Mouse (Mus musculus) megakaryocyte progenitor cell, adult 5-6 weeks (primary cell): ENCODE data around the gene Ifih1. TPM values are rescaled to one million over a fixed set of nuclear protein-coding genes. Genes with fewer than 3 reads are reported as not detected.

ENCODE experiments used
- ATAC-seq: replicated peaks from 2 replicates; pipeline ENCODE4 v1.8.0; 2016; ENCODE audit warnings: mild to moderate bottlenecking, moderate TSS enrichment, inconsistent platforms; ENCODE audit not compliant: poor library complexity
- total RNA-seq, 2 experiments: library from RNA; stranded (forward) in 1 of 2; stranded (reverse) in 1 of 2; fragments of 157-497, 149-512 nt in 1 of 2; fragments of 200-1000 nt in 1 of 2; gene quantifications; 2 replicates each; pipeline versions ENCODE4 v1.2.3 to v1.2.4; 2015 to 2017

Gene Ifih1
- total RNA-seq, 2 experiments from 2014 or later, result 14.4 to 16.8 TPM

DNA sequence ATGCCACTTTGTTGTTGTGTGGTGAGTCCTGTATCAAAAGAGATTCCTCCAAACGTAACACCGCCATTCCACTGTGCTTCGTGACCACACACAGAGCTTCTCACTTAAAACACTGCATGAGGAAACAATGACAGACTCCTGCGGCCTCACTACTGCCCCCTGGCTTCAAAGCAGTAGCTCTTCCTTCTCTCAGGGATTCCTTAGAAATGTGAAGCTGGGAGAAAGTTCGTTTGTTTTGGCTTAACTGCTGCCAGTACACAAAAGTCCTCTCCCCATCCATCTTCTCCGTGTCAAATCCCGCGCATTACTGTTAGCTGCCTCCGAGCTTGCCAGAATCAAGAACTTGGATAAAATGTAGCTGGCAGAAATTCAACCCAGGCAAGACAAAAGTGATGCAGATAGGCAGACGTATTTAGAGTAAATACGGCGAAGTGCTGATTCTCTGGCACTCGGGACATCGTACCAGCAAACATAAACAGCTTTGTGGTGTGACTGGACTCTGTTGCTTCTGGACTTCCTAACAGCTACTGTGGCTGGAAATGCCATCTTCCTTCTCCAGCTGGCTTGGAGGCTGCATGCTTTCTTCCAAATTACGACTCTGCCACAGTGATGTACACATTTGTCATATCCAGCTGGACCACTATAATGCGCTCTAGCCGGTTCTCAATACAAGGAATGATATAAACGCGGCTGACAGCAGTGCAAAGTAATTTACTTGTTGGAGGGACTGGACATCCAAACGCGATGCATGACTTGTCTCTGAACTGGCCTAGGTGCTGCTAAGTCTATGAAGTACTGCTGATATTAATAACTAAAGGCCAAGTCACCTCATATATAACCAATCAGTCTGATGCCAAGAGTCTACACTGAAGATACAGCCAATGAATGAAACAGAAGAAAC, 2.4 kb downstream of the Ifih1 start:
- peak; percentile 74 for ATAC-seq

DNA sequence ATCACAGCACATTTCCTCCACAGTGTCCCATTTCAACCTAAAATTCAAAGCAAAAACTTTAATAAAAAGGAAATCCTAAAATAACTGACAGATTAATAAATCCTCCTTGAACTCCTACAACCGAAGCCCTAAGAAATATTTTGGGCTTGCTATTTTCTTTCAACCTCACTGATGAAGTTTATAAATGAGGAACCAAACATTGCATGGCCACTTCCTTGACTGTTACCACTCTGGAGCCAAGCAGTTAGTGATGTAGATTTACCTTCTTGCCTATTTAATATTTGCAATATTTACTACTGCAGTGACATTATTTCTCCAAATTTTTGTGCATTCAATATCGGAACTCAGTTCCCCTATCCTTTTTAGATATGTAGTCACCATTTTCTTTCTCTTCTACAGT, 6.2 kb downstream of the Ifih1 start:
- no peak for ATAC-seq

DNA sequence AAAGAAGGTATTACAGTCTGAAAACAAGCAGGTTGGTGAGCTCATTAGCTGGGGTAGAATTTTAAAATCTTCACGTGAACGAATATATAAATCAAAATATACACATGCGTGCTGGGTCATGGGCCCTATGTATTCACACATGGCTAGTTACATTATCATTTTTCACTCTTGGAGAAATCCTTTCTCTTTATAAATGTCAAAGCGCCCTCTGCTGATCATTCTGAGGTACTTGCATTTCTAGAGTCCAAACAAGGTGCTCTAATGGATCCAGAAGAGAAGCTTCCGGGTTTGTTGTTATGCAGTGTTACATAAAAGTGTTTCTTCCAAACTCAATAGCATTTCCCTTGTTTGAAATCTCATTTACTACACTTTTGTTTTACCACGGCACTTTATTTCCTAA, 15.6 kb downstream of the Ifih1 start:
- ATAC-seq, result peak; percentile 93

DNA sequence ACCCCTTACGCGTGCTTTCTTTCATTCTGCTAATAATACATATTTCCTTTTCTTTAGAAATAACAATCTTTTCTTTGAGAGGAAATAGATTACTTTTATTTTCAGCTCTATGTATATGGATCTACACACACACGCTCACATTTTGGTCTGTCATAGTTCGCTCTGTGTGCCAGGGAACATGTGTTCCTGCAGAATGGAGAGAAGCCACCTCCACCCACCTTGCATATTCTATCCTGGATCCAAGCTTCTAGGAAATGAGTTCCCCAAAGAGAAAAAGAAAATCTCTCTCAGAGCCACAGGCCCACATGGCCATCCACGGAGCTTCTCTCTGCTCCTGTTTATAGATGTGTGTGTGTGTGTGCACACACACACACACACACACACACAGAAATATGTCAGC, 17.7 kb downstream of the Ifih1 start:
- ATAC-seq, result no peak

DNA sequence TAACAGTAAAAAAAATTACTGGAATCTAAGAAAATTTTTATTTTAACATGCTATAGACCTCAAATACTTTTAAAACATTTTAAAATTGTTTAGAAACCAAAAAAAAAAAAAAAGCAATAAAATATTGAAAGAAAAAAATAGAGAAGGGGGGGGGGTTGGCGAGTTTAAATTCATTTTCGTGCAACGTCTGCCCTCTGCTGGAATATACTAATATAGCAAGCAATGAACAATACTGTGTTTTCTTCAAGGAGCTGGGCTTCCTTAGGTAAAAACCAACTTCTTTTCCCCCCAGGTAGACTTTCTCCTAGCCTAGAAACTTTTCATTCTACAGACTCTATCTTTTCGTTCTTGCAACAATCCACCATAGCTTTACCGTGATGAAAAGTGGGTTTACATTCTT, 18.3 kb downstream of the Ifih1 start:
- ATAC-seq, result peak; percentile 79

DNA sequence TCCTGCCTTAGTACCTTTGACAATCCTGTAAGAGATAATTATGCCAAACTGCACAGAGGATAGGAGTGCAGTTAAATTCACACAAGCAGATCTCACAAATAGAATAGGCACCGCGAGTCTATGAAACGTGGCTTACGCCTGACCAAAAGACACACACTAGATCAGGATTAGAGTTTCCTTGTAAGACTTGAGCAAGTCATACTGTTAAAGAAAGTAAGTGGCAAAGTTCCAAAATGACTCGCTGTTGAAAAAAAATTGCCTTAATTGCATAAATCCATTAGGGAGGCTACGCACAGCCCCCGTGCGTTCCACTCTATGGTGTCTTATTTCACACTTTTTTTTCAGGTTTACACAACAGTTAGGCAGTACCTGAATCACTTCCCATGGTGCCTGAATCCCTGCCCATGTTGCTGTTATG, 23.0 kb downstream of the Ifih1 start:
- ATAC-seq, result 0 out of 2 replicates have a peak, but pooled peaks have one; percentile 4

DNA sequence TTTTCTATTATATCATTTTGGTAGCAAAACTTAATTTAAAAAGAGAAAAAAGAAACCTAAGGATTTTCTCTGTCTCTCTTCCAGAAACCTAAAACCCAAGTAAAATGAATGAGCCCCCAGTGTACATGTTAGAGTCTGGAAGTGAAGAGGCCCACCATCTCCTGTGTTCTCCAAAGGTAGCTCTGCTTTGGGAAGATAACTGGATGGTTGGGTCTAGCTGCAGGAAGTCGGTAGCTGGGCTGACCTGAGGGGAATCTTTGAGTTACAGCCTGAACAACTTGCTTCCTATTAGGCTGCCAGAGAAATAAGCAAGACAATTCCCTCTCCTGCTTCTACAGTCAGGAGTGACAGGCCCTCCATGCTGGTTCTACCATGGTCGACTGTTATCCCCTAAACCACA, 26.4 kb downstream of the Ifih1 start:
- ATAC-seq, result no peak

DNA sequence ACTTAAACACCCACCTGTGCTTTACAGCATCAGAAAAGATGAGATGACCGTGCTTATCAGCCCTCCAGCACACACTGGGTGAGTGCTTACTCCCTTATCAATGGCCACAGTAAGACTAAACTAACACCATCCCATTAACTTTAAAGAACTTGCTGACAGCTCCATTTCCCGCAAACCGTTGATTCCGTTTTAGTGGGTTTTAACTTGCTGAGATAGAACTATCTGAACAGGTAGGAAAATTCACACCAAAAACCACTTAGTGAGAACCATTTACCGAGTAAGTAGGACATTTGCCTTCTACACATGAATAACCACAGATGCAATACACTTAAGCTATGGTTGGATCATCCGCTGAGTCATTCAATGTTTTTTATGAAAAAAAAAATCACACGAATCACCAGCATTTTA, 27.1 kb downstream of the Ifih1 start:
- ATAC-seq, result peak; percentile 95

DNA sequence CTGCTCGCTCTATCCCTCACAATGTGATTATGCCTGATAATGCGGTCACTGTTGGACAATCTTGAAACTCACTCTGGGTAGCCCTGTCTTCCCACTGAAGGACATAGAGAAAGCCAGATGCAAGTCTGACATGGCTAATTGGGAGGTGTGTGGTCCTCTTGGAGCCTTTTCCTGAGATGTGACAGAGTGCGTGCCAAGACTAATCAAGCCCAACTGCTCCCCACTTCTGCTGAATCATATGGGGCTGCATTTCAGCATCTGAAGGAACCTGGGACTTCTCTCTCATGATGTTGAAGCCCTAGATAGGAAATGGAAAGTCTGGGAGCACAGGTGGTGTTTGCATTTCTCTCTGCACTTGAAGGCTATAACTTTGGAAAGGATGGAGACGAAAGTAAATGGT, 32.9 kb downstream of the Ifih1 start:
- ATAC-seq, result 0 out of 2 replicates have a peak, but pooled peaks have one; percentile 14

DNA sequence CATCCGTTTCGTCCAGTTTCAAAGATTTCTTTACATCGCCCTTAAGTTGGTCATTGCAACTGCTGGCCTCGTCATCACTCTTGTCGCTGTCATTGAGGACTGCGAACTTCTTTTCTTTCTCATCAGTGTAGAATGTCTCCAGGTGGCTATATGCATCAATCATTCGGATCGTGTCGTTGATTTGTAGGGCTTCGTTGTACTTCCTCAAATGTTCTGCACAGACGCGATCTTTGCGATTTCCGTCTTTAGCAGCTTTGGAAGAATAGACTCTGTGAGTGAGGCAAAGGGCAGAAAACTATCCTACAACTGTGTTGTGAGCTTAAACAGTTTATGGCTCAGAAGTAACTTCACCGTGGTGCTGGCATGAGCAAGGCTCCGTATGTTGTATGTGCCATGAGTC, 39.9 kb downstream of the Ifih1 start:
- ATAC-seq, result peak; percentile 42

DNA sequence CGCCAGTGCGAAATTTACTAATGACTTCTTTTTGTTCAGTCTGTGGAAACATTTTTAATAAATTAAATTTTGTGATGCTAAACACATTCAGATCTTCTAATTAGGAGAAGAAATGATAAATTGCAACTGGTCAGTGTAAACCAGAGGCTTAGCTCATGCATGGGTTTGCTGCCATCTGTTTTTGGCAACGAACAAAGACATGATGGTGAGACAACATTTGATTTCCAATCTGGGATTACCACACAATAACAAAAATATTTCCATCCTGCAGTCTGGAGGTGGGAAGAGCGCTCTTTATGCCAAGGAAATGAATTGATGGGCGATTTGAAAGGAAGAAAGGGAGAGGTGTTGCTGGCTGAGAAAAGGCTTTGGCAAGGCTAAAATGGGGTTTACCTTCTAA, 42.5 kb downstream of the Ifih1 start:
- ATAC-seq, result no peak

DNA sequence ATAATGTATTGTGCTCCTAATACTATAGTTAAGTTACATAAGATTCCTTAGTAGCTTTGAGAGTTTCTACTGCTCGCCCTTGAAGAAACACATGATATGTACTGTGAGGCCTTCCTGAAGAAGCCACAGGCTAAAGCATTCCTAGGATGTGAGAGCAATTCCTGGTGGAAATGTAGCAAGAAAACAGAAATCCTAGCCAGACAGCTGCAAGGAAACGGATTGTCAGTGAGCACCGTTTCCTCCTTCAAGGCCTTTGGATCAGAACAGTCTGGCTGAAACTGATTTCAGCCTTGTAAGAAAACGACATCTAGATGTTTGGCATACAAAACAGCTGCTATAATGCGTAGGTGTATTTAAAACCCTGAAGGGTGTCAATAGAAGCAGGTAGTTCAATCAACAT, 49.5 kb downstream of the Ifih1 start:
- no peak for ATAC-seq

DNA sequence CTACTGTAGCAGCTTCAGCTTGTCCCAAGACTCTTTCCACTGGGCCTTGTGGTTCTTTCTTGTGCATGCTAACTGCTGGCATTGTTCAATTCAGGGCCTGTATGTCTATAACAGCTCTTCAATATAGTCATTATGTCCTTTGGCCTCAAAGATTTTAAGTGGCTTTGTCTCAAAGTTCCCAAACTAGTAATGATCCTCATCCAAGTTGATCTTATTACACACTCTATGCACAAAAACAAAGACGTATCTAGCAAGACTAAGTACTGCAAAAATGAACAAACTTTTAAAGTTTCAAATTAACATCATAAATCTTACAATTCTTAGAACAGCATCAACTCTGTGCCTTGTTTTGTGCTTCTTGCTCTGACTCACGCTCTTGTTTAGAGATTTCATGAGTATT, 51.6 kb downstream of the Ifih1 start:
- no peak for ATAC-seq

DNA sequence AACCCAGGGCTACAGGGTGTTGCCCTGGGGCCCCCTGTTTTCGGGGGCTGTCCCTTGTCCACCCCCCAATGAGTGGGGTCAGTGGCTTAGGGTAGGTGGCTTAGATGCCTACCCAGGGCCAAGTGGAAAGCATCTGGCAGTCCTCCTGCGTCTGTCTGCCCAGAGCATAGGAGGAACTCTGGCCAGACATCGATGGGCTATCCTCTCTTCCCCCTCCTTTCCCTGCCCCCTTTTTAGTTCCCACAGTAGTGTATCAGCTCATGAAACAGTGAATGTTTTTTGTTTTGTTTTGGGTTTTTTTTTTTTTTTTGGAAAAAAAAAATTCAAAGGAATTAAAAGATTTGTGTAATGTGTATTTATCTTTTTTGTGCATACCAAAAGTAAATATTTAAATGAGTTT, 54.5 kb downstream of the Ifih1 start:
- no peak for ATAC-seq

DNA sequence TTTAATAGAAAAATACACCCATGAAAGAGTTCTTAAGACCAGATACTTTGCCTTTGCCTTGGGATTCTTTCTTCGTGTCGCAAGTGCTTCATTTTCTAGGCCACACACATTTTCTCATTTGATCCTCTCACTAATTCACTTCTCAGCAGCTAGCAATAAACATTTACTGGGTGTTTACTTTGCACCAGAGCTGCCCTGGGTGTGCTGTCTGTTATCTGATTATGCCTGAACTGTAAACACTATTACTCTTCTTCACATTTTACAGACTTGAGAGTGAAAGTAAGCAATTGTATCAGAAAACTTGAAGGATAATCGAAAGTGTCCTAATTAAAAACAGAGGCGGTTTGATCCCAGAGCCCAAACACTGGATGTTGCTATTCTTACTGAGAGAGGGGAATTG, 56.7 kb downstream of the Ifih1 start:
- no peak for ATAC-seq

DNA sequence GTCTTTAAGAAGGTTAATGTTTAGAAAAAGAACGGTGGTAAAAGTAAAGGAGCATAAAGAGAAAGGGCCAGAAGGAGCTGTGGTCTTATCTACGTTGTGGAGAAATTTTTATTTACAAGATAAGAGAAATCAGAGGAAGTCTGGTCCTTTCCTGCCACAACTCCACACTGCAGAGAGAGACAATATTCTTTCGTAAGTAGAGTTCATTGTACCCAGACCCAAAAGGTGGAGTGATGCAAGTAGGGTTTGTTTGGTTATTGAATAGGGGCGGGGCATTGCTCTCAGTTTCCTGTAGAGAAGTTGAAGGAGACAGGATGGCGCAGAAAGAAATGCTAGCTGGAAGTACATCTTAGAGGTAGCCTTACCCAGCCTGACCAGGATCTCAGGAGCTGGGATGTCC, 60.3 kb downstream of the Ifih1 start:
- peak; percentile 49 for ATAC-seq

DNA sequence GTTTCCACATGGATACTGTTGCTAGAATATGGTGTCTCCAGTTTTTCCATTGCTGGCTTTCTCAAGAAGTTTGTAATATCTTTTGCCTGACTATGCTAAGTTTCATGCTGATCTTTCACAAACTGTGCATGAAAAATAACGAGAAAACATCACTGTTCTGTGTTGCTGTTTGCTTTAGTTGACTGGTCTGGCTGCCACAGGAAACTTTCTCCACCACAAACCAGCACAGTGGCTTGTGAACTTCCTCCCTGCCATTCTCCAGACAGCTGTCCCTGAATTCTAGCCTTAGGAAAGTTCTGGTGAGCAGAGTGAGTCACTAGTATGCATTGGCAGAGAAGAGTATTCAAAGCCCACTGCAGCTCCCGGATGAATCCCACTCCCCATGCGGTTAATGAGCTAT, 71.1 kb downstream of the Ifih1 start:
- peak; percentile 88 for ATAC-seq

DNA sequence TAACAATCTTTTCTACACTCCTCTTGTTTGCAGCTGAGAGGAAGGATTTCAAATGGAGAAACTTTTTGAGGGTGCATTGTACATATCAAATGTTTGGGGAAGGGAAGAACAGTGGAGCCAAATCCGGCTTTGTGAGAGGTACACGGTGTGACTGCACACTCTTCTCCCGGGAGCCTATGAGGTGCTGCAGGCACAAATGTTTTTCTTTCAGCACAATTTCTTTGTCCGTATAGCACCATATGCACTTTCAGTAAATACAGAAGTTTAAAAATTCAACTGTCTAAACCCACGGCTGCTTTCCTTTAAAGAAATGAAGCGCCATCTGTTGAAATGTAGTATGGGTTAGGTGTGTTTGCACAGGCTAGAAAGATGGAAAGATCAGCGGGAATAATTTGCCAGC, 71.8 kb downstream of the Ifih1 start:
- no peak for ATAC-seq

DNA sequence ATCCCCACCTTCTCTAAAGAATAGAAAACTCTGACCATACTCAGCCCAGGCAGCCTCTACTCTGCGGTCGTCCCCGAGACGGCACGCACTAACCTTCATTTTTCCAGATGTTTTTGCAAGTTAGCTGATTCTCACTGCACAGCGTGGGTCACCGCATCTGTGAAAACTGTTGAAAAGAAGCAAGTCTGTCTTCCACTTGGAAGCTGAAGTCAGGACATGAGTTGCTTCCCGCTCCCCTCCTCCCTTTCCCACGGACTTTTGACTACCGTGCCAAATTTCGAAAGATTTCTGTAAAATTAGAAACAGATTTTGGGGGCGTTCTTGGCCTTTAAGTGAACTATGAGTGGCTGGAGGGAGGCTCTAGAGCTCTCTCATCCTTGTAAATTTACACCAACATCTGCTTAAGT, 72.3 kb downstream of the Ifih1 start, which contains the start of gene Fap:
Gene Fap, minus strand, starts transcription at position 323 of the 407 bp plus-strand sequence.
- 0 out of 2 replicates have a peak, but pooled peaks have one; percentile 1 for ATAC-seq

DNA sequence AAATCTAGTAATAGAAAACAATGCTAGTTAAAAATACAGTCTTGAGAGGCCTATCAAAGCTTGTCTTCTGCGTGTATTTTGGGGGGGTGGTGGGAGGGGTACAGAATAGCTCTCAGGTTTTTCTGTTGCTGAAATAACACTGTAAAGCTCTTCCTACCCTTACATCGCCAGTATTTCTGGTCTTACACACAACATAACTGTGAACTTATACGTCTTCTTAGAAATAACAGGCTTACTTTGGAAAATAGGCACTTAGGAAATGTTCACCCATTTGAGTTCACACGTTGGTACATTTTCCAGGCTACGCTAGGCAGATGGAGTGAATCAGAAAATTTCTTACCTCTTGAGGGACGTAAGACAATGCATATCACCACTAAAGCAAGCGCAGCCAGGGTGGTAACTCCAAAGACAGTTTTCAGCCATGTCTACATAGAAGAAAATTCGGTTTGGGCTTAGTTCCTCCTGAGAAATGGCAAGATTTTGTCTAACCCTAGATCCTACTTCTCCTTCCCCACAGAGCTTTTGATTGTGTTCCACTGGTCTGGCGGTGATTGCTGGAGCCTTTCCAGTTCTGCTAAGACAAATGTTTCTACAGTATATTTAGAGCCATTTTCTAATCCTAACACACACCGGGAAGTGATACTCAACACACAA, 72.8 kb downstream of the Ifih1 start:
- peak; percentile 69 for ATAC-seq

DNA sequence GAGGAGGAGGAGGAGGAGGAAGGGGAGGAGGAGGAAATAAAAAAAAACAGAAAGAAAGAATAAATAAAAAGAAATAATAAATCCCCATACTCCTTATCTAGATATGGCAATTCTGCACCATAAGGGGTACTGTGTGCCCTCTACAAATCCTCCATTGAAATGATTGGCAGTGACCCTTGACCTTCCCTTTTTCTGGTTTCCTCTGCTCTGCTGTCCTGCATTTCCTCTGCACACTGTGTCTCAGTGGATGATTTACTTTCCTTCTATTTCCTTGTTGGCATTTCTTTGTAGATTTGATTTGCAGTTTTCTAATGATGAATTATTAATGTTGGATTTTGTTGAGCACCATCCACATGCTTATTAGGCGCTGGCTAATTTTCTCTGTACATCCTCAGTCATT, 81.4 kb downstream of the Ifih1 start:
- ATAC-seq, result peak; percentile 69
